Mouse (Mus musculus): Measurements from ENCODE around the gene Il2.
A peak's percentile ranks its signal among the peaks of the same experiment; 100 is the strongest.

Gene Il2

DNA sequence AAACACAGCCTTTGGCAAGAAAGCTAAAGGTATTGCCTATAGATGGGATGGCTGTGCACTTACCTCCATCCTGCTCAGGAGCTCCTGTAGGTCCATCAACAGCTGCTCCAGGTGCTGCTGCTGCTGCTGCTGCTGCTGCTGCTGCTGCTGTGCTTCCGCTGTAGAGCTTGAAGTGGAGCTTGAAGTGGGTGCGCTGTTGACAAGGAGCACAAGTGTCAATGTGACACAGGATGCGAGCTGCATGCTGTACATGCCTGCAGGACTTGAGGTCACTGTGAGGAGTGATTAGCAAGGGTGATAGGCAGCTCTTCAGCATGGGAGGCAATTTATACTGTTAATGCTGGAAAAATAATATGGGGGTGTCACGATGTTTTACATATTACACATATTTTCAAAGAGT is at the start of gene Il2:
TSS of gene Il2 (minus strand) at position 305 of the 400 bp plus-strand sequence.
- no peak for DNase-seq

DNA sequence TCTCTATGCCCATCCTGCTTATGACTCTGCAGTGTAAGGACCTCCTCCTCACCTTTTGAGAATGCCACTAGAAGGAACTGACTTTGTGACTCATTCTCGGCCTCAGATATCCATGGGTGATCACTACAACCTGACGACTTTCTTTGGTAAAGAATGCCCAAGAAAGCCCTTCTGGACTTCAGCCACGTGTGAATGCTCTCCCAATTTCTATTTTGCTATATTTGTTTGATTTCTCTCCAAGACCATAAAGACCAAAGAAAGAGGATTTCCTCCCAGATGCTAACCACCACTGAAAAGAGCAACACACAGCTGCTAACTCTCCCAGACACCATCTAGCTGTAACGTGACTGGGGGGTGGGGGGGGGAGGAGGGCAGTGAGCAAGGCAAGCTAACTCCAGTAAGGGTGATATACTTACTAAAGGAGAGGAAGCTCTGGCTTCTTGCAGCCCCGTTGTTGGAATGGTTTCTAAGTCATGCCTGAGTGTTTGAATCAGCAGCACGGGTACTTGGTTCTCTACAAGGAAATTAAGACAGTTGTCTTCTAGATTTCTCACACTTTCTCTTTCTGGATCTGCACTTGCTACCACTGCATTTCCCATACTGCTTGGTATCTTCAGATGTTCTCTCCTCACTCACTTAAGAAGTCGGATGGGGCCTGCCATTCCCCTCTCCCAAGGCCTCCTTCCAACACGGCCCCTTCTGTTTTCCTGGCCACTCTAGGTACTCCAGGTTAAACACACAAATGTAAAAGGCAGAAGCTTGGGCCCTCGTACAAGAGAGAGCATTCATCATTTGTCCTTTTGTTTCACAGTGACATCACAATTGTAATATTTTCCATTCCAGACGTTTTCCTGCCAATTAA is 49.2 kb upstream of the Il2 start:
- DNase-seq: no peak

DNA sequence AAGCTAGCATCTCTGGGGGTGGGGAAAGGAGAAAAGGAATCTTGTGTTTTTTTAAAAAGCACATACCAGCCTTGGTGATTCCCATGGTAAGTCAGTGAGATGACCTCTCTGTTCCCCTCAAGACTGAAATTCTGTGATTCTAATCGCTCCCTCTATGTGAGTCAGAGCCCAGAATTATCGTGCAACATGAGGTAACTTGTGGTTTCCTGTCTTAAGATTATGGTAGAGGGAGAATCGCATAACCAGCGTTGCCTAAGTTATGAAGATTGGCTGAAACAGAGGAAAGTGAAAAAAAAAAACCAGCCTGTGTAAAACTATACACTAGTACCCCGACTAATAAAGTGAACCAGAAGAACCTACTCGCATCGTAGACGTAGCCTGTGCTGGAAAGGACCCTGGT is 47.5 kb upstream of the Il2 start:
- no peak for DNase-seq

DNA sequence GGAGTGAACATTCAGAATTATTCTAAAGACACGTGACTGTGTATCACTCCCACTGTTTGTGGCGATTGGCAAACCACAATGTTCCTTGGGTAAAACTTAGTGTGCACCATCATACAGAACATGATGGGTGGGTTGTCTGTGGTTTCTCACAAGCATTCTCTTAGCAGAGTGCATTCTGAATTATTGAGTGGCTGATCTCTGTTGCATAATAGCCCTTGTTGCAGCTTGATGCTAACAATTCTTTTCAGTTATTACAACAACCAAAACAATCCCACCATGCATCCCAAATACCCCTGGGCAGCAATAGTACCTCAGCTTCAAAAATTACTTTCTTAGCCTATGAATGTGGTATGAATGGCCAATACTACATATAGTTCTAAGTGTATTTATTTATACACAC is 43.5 kb upstream of the Il2 start:
- DNase-seq: no peak

DNA sequence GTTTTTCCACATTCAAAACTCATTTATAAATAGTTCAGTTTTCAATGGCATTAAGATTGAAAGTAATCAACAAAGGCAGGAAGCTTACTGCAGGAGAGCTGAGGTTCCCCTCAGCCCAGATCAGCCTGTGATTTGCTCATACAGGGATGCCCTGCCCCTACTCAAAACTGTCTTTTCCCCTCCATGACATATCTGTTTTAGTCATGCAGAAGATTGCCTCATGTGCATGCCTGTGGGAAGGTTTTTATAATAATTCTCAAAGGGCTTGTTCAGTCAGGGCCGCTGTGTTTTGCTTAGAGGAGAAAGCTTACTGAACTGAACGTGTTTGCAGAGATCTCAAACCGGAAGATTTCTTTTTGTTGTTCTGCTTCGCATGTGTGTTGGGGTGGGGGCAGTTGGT is 35.3 kb upstream of the Il2 start:
- DNase-seq: no peak

DNA sequence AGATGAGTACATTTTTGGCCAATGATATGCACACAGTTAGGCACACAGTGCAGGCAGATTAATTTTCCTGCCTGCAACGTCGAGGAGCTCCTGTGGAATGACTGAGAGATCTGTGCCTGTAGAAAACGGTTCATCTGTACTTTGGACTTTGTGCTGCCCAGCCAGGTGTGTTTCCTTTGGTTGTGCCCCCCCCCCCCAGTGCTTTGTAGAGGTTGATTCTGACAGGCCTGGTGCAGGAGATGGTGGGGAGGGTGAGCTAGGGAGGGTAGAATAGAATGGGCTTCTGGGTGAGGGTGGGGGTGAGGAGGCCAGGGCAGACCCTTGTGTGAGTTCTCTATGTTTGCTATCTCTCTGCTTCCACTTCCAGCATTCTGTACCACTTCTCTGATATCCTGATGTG is 32.5 kb upstream of the Il2 start:
- peak; percentile 46 for DNase-seq

DNA sequence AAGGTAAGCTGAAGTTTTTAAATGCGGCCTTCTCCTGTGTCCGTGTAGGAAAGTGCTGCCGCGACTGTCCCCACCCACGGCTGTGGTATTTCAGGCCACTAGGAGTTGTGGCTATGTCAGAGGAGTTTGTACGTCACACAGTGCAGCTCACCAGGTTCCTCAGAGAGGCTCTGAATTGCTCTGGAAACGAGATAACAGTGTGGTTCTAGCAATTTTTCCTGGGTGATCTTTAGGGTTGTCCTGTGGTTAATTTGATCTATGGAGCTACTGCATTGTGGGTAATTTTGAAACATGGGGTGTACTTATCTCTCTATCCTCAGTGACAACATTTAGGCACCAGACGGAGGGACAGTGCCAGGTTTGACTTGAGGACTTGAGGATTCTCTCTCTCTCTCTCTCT is 31.3 kb upstream of the Il2 start:
- no peak for DNase-seq

DNA sequence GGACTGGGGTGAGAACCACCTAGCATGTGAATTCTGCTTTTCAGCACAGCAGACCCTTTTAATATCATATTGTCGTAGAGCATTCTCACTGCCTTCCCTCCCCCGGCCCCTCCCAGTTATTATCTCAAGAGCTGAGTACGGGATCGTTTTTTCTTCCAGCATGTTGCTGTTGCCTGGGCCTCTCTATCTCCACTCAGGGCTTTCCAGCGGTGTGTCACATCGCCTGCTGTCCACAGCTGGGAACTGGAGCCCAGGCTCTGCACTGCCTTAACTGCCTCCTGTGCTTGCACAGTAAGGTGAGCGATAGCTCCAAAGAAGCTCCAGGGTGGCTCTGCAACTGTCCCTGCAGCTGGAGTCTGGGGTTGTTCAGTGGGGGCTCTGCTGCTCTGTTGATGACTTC is 28.6 kb upstream of the Il2 start:
- DNase-seq: no peak

DNA sequence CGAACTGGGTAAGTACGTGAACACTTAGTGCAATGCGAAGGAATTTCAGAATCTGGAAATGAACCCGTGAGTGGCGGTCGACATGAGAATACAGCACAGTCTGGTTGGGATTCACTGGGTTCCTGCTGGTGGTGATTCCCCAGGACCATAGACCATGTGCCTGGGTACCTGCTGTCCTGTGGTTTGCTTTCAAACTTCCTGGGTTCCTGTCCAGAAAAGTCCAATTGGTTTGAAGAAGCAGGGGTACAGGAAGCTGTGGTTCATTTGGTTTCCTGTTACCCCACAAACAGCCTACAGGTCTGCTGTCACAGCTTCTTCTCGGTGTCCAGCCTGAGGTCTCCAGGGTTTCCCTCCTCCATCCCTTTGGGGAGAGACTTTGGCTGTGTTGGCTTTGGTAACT is 27.2 kb upstream of the Il2 start:
- no peak for DNase-seq

DNA sequence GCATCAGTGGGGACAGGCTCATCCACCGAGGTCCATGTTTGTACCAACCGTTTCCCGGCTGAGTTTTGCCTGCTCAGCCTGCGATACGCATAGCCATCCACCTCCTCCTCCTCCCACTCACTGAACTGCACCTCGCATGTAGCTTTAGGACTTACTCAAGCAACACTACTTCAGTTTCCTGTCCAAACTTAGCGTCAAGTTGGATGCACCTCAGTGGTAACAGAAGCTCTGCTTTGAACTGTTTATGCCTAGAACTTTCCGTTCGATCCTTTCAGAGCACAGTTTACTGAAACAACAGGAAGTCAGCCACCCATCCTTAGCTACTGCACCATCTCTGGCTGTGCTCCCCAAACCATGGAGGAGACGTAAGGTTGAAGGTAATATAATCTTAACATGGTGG is 26.5 kb upstream of the Il2 start:
- no peak for DNase-seq

DNA sequence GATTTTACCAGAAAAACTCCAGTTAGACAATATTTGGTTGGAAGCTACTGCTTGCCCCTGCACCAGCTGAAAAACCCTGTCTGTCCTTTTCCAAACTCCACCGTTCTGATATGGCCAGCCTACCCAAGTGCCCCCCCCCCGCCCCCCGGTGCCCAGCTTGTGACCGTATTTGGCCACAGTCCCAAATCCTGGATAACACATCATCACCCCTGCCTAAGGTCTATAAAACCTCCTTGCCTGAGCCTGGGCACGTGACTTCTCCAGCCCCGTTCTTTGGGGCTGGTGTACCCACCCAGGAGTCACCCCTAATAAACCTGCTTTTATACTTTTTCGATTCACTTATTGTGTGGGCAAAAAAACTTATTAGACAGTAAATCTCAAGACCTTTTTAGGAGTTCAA is 21.1 kb upstream of the Il2 start:
- no peak for DNase-seq

DNA sequence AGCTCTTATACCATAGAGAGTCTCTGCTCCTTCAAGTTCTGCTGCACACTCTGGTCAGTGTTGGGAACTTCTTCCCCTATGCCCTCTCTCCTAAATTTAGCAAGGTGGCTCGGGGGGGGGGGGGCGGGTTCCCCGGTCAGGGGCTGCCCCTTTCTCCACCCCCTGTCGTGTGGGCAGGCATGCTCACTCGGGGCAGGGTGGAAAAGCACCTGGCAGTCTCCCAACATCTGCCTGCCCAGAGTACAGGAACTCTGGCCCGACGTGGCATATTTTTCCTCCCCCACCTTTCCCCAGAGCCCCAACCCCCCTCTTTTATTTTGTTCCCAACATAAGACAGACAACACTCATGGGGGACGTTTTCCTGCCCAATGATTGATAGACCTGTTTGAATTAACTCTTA is 20.6 kb upstream of the Il2 start:
- peak; percentile 53 for DNase-seq

DNA sequence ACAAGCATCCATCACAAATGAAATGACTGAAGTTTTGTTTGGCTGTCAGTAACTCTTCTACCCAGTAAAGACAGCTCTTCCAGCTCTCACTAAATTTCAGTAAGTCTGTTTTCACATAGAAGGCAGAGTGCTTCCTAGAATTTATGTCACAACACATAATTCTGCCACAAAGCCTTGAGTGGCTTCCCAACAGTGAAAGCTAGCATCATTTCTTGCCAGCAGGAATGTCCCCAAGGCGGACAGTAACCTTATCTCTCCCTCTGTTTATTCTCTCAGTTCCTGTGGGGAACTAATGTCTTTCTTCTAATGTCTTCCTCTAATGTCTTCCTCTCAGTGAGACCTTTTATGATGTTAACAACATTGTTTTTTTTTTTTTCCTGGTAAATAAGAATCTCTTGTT is 19.2 kb upstream of the Il2 start:
- DNase-seq: no peak

DNA sequence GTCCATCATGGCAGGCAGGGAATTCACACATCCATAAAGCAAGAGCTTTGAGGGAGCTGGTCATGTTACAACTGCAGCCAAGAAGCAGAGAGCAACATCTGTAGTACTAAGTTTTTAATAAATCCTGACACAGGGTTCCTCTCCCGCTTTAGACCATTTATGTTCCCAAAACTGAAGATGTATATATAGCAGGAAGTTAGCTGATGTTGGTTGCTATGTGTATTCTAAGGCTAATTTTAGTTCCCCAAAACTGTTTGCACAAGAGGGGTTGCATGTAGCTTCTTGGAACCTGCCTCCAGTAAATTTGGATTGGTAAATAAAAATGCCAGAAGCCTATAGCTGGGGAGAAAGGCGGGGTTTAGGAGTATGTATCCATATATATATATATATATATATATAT is 16.1 kb upstream of the Il2 start:
- DNase-seq: no peak

DNA sequence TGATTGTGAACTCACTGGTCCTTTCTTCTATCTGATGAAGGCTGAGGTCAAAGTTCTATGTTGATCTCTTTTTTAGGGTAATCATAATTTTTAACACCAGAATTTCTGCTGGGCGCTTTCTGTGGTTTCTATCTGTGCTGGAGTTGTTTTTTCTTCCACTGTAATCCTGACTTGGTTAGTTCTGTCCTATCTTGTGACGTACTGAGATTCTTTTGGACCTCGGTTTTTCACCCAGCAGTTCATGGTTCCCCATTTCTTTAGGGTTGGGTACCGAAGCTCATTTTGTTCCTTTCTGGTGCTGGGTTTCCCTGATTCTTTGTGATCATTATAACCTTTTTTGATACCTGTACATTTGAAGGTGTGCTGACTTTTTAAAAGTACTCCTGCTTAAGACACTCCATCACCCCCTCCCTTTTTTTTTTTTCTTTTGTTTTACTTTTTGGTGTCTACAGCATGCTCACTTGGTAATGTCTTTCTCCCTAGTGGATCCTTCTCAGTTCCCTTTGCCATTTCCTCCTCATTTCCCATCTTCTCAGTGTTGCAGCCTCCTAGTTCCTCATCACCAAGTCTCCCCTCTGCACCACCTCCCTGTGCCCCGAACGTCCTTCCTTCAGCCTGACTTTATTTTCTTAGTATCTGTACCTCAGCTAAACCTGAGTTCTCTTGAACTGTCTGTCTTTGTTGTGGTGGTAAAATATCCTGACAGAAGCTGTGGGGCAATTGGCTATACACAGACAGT is 14.6 kb upstream of the Il2 start:
- DNase-seq: no peak

DNA sequence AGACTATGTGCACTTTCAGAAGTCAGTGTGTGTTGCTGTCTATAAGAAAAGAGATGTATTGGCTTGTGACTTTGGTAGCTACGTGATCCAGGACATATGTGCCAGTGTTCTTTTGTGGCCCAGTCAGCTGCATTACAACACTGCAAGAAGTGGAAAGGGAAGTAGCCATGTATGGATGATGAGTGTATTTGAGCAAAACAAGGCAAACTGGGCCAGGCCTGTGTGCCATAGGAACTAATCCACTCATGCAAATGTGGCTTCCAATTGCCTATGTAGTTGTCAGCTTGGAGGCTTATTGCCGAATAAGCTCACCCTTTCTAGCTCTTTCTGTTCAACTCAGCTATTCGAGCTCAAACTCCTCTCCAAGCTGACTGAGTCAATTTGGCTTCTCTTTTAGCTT is 13.4 kb upstream of the Il2 start:
- DNase-seq: no peak

DNA sequence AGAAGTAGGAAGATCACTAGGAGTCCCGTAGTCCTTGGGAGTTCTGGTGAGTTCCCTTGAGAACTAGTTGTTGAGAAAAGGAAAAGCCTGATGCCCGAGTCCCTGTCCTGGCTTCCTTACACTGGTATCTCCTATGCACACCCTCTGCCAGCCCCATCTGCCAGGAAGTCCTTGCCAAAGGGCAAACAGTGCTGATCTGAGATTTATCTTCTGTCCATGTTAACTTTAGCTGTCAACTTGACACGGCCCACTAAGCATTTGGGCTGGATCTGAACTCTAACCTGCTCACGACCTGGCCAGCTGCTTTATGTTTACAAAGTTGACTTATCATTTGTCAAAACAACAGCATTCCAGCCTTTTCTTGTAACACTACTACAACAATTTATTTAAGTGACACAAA is 11.5 kb upstream of the Il2 start:
- peak; percentile 12 for DNase-seq

DNA sequence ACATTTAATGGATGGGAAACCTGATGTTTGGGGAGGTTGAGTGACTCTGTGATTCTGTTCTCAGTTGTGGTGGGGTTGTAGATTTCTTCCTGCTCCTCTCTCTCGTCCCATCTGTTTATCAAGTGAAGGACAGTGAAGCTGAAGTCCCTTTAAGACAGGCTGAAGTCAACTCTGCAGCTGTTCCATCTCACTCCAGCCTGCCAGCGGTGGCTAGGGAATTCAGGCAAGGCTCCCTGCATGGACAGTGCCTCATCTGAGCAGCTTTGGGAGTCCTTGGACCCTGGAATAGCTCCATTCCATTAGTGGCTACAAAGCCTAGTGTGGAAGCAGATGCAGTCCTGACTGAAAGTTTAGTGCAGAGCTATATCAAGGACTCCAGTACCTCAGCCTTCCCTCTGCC is 3.3 kb upstream of the Il2 start:
- DNase-seq: no peak

DNA sequence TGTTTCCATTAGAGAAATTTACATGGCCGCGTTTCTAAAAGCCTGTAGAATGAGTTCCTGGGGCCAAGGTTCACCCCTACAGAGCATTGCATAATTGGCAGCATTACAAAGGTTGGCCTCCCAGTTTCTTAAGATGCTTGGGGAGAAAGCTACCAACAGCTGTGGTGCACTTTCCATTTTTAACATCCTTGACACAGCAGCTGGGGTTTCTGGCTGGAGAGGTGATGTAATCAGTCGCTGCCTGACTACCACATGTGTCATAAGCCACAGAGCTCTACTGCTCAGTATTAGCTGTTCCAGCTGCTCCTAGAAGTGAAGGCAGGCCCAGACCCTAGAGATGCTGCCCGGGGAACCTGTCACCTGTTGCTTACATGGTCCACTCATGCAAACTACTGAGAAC is 2.5 kb upstream of the Il2 start:
- DNase-seq: no peak

DNA sequence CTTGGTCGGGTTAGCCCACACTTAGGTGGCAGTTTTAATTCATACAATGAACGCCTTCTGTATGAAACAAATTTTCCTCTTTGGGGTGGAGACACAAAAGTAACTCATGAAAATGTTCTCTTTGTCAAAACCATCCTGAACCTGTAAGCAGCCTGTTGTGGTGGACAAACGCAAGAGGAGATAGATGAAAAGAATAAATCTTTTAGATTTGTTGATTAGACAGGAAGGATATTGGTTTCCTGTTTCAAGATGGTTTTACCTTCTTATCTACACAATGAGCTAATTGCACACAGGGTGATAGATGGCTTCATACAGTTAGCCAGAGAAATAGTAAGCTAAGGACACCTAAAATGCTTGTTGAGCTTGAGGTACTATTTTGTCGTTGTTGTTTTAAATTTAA is 403 bp upstream of the Il2 start:
- no peak for DNase-seq

DNA sequence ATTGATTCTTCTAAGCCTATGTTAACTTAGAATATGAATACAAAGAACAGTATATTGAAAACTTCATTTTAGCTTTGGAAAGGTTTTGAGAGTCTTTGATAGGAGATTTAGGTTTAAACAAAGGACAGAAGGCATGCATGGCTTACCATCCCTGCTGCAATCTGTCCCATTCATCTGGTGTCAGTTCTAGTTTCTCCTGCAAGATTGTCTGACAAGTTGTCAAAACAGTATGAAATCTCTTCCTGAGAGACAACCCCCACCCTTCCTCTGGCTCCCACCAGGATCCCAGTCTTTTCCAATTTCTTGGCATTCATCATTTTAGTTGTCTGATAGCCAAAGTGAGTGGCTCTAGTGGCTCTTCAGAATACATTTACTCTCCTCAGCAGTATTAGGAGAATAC is 35.0 kb downstream of the Il2 start:
- no peak for DNase-seq

DNA sequence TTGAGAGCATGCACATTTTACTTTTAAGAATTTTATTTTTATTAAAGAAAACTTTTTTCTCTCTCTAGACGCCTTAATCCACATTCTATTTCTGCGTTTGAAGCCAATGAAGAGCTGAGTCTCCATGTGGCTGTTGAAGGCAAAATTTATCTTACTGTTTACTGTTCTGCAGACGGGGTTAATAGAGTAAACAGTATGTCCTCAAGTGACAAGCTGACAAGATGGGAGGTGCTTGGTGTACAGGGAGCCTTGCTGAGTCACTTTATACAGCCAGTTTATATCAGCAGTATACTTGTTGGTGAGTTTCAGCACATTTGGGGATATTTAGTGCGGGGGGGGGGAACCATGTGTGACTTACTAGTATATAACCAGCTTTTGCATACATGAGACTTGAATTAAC is 40.9 kb downstream of the Il2 start:
- no peak for DNase-seq

DNA sequence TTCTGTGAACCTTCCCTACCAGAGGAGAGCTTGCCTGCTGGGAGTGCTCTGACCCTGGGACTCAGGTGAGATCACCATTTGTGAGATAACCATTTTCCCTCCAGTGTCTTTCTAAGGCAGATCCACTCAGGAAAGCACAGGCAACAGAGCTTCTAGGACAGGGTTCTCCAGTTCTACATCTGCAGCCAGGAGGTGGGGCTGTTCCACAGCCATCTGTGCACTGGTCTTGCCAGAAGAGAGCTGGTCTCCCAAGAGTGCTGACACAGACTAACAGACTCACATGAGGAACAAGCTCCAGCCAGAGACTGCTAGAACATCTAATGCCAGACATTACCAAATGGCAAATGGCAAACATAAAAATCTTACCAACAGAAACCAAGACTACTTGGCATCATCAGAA is 52.5 kb downstream of the Il2 start:
- DNase-seq: peak; percentile 78

Data from kidney, adult 9 months (tissue).